Mouse (Mus musculus) adrenal gland, adult 18-20 months (tissue): ENCODE data around the gene Ccdc85c. TPM values are rescaled to one million over a fixed set of nuclear protein-coding genes. Genes with fewer than 3 reads are reported as not detected.

Source experiments
- DNase-seq, 2 experiments: peaks; one replicate each; pipeline ENCODE4 v3.0.0; 2021 to 2022; ENCODE audit warnings: low spot score in 2 of 2
- total RNA-seq, 2 experiments: library from RNA; stranded (reverse); gene quantifications; 1 replicate in 1 of 2; 2 replicates in 1 of 2; pipeline ENCODE4 v1.2.3; 2021

Ccdc85c gene
- total RNA-seq, 2 experiments from 2014 or later, result 21.3 to 22.9 TPM

- DNase-seq, result peak; percentile 94 to 96
These were observed 95.6 kb downstream of the Ccdc85c start, which contains the start of gene Ccnk for GRCm38 (mm10) chr12:108179321-108180266. TSS of gene Ccnk (plus strand) at chr12:108179579.

- DNase-seq, result no peak
These were observed 96.1 kb downstream of the Ccdc85c start, which contains the start of gene Setd3 for GRCm38 (mm10) chr12:108179246-108179320. TSS of gene Setd3 (minus strand) at chr12:108179314.

DNA sequence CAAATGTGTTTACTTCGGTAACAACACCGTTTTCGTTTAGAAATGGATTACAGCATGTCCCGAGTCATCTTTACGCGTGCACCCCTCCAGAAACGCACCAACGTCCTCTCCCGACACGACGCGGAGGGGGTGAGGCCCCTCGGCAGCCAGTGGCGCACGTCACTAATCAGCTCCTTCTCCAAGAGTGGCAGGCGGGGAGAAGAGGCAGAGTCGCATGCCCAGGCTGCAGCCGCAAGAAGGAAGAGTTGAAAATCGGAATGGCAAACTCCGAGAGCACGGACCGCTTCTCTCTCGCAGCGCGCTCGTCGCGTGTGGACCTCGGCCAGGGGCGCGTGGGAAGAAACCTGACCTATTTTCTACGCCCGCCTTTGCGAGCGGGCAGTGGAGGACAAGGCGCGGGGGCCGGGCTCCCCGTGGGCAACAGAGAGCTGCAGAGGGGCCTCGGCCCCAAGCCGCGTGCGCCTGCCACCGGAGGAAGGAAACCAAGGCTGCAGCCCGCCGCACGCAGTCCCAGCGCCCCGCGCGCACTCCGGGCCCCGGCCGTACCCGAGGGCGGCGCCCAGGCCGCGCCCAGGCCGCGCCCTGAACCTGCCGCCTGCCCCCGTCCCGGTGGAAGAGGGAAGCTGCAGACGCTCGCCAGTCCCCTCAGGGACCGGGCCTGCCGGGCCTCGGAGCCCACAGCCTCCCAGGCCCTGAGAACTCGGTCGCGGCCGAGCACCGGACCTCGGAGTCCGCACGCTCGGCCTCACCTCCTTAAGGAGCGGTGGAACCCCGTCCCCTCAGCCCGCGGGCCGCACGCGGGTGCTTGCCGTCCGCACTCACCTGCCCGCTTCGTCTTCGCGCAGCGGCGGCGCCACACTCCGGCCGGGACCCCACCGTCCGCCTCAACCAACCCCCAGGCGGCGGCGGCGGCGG, 96.6 kb downstream of the Ccdc85c start:
- peak; percentile 49 to 59 for DNase-seq

- no peak for DNase-seq
These were observed 98.9 kb downstream of the Ccdc85c start for GRCm38 (mm10) chr12:108176366-108176765.

- no peak for DNase-seq
These were observed 100.4 kb downstream of the Ccdc85c start for GRCm38 (mm10) chr12:108174606-108175505.

DNA sequence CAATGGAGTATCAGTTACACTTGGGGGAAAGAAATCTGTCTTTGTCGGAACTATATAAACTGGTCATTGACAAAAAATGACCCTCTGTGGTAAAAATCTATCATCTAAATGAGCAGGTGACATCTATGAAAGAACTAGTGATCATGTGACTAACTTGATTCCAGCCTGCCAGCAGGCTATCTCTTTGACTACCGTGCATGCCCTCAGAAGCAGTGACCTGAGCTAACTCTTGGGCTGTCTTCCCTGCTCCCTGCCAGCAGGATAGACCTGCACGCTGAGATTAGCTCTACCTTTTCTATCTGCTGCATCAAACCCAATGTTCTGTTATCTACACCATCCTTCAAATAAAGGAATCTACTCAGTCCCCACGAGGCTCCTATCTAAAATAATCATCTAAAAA, 102.6 kb downstream of the Ccdc85c start:
- DNase-seq, result no peak

DNA sequence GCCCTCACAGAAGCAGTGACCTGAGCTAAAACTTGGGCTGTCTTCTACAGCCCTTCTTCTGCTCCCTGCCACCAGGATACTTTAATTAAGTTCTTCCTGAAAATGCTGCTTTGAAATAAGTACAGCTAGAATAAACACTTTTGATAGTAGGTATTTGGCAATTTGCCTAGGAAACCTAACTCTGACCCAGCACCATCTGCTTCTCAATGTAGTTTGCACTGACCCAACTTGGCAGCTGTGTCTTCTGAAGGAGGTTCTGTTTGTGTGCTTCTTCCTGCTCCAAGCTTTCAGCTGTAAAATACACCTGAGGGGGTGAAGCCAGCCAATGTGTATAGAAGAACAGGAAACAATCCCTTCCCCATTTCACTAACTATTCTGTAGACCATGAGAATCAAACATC, 103.9 kb downstream of the Ccdc85c start:
- DNase-seq, result no peak

DNA sequence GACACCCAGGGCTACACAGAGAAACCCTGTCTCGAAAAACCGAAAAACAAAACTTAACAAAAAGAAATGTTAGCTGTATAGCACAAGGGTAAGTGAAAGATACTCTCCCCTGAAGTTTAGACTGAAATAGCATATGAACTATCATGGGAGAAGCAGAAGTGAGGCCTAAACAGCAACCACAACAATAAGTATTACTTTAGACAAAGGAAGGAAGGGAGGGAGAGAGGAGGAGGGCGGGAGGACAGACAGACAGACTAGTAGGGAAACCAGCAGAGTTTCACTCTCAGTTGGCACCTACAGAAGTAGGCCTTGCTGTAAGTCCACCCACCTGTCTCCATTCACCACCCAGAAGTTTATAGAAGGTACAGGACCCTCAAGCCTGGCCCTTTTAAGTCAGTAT, 104.8 kb downstream of the Ccdc85c start:
- DNase-seq, result no peak

- no peak for DNase-seq
These were observed 106.3 kb downstream of the Ccdc85c start for GRCm38 (mm10) chr12:108168909-108169308.

DNA sequence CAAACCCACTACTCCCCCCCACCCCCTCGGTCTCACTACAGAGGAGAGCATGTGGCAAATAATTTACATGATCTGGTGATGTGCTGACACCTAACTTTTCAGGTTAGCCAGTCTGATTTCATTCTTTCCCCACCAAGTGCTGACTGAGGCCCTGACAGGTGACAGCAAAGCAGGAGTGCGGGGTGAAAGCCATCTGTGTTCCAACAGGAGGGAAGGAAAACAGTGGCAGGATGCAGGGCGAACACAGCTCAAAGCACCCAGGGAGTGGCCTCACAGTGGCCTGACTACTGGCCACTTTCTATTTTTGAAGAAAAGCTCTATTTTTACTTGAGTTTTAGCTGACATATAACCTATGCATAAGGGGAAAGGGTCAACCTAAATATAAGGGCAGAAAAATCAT, 111.5 kb downstream of the Ccdc85c start:
- no peak for DNase-seq

DNA sequence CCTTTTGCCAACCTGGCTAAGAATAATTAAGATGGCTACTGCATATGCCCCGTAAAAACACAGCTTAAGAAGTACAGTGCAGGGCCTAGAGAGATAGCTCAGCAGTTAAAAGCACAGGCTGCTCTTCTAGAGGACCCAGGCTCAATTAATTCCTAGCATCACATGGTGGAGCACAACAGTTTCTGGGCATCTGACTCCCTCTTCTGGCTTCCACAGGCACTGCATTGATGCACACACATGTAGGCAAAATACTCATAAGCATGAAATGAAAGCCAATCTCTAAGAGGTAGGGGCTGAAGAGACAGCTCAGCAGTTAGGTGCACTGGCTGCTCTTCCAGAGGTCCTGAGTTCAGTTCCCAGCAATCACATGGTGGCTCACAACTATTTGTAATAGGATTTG, 113.2 kb downstream of the Ccdc85c start:
- no peak for DNase-seq

DNA sequence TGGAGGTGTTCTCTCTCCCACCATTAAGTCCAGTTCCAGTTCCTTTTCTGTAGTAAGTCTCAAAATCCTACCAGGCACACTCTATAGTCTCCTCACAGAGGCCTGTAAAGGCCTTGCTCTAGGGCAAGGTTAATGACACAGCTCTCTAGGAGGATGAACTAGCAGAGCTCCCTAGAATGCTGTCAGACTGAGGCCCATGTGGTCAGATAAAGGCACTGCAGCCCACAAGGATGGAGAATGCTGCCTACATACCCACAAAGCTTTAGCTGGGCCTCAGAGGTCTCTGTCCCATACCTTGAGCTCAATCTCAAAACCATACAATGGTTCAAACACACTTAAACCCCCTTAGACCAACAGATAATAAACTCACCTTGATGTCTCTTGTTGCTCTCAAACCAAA, 115.4 kb downstream of the Ccdc85c start:
- DNase-seq, result no peak

Other genes starting within 250 kb of the Ccdc85c start
- 100 to 1,000 TPM; 101 to 127 TPM for gene Setd3, start 96.1 kb downstream of the Ccdc85c start, total RNA-seq
- gene Ccnk, start 95.8 kb downstream of the Ccdc85c start, total RNA-seq, result 10 to 100 TPM; 29.2 to 31.1 TPM
- 1 to 10 TPM in 1 of 2 experiments, under 1 TPM in 1; 0.89 to 1.4 TPM for gene Hhipl1, start 30.8 kb upstream of the Ccdc85c start, total RNA-seq
- gene Cyp46a1, start 59.0 kb upstream of the Ccdc85c start, total RNA-seq, result 1 to 10 TPM; 1.7 to 2.1 TPM
- 10 to 100 TPM; 19.7 to 19.9 TPM for gene Eml1, start 95.5 kb upstream of the Ccdc85c start, total RNA-seq